Mouse (Mus musculus) liver, embryonic 14.5 days (tissue): ENCODE results near the gene Gorasp2. TPM values are rescaled to one million over a fixed set of nuclear protein-coding genes. Genes with fewer than 3 reads are reported as not detected.

Source experiments
- ATAC-seq: fragments of 200-750 bp; cut with Nextera tagmentation; 2 replicates; pipeline ENCODE4 v1.8.0; 2017; ENCODE audit warnings: moderate number of reproducible peaks, mild to moderate bottlenecking, moderate library complexity; ENCODE audit not compliant: insufficient read depth
- DNase-seq, 3 experiments: peaks; one replicate each; pipeline ENCODE4 v3.0.0-alpha.2; 2012 to 2013; ENCODE audit warnings: low read depth in 3 of 3, low spot score in 3 of 3
- H3K27ac ChIP-seq: fragments of 300-500 bp; sonication (generic); 2 replicates; pipeline ENCODE4 v1.5.1; 2014; ENCODE audit warnings: moderate library complexity, mild to moderate bottlenecking, control low read depth, inconsistent platforms
- H3K27me3 ChIP-seq: fragments of 300-500 bp; sonication (generic); 2 replicates; pipeline ENCODE4 v1.6.1; 2014; ENCODE audit warnings: mild to moderate bottlenecking, low read length, moderate library complexity; ENCODE audit not compliant: control insufficient read depth, insufficient read depth
- H3K36me3 ChIP-seq: fragments of 300-500 bp; sonication (generic); replicated peaks from 2 replicates; pipeline ENCODE4 v1.6.1; 2014; ENCODE audit warnings: low read depth; ENCODE audit not compliant: control insufficient read depth, insufficient read depth
- H3K4me1 ChIP-seq, 2 experiments: fragments of 200-500 bp in 1 of 2; fragments of 300-500 bp in 1 of 2; sonication (generic) in 1 of 2; replicated peaks; 2 replicates each; pipeline ENCODE4 v1.6.1; 2012 to 2014; ENCODE audit warnings: antibody characterized with exemption in 1 of 2, inconsistent platforms in 1 of 2, low read length in 1 of 2; ENCODE audit not compliant: control insufficient read depth in 2 of 2, insufficient read depth in 2 of 2
- H3K4me2 ChIP-seq: fragments of 300-500 bp; sonication (generic); 2 replicates; pipeline ENCODE4 v1.6.1; 2014; ENCODE audit warnings: low read depth, mild to moderate bottlenecking, control low read depth, moderate library complexity
- H3K4me3 ChIP-seq, 2 experiments: fragments of 200-500 bp in 1 of 2; fragments of 300-500 bp in 1 of 2; sonication (generic) in 1 of 2; 2 replicates each; pipeline ENCODE4 v1.5.1; 2012 to 2014; ENCODE audit warnings: low read depth in 2 of 2, low read length in 2 of 2, mild to moderate bottlenecking in 2 of 2, control low read depth in 1 of 2, inconsistent platforms in 1 of 2, moderate library complexity in 1 of 2; ENCODE audit not compliant: insufficient read depth in 1 of 2
- H3K9ac ChIP-seq: fragments of 300-500 bp; sonication (generic); replicated peaks from 2 replicates; pipeline ENCODE4 v1.6.1; 2014; ENCODE audit warnings: mild to moderate bottlenecking, control low read depth, moderate library complexity
- H3K9me3 ChIP-seq: fragments of 300-500 bp; sonication (generic); 2 replicates; pipeline ENCODE4 v1.6.1; 2016; ENCODE audit warnings: low read length, mixed read lengths; ENCODE audit not compliant: control insufficient read depth
- CTCF ChIP-seq: IDR thresholded peaks from 2 replicates; pipeline ENCODE4 v1.5.1; 2016; ENCODE audit warnings: antibody characterized with exemption, low read depth, control low read depth
- EP300 ChIP-seq: IDR thresholded peaks from 2 replicates; pipeline ENCODE4 v1.6.1; 2016; ENCODE audit warnings: antibody characterized with exemption, low read depth
- WGBS: fragments of 180-500 bp; shearing (Covaris S2); extraction: QIAGEN DNeasy Blood & Tissue Kit; methylation state at CpG from one replicate; pipeline ENCODE4 v1.1.7; 2014; ENCODE audit not compliant: insufficient replicate concordance; 5-methylcytosine and 5-hydroxymethylcytosine counted together
- polyA plus RNA-seq, 2 experiments: library from polyadenylated mRNA; depleted of rRNA in 1 of 2; stranded (reverse) in 1 of 2; unstranded in 1 of 2; fragments of >200 nt; fragmentation: Nextera tagmentation in 1 of 2; extraction: Ambion mirVana in 1 of 2; gene quantifications; 2 replicates each; pipeline versions ENCODE4 v1.2.1 to v1.2.3; 2012 to 2014

Gorasp2 gene
- polyA plus RNA-seq, 2 experiments, result 24.5 to 50.5 TPM

DNA sequence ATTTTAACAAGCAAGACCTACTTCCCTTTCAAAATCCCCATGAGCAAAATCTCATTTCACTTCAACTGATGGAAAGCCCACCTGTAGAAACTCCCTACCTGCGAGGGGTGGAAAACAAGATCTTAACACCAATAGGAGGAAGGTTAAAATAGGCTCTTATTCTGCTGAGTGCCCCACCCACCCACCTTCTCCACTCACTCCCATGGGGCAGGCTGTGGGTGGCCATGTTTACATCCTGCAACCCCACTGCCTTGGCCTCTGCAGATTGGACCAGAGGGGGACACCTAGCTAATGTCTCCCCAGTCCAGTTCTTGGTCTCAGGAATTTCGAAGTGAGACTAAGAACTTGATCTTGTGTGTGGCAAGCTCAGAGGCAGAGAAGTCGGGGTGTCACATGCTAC, 31.5 kb upstream of the Gorasp2 start:
- Histone ChIP-seq H3K9ac (no peak overlapping the region), H3K4me3 (no peak overlapping the region), H3K36me3 (no peaks in the 10 kb centered on the region), H3K27ac (no peak overlapping the region), H3K4me2 (no peak overlapping the region), H3K27me3 (no peaks in the 10 kb centered on the region), H3K4me1 (no peaks in the 10 kb centered on the region), H3K9me3 (no peaks in the 10 kb centered on the region)
- TF ChIP-seq EP300 (no peak), CTCF (no peak)
- DNase-seq, result no peak
- ATAC-seq, result no peak
- WGBS, result 43% methylated on average over 3 of the region's 3 CpGs

DNA sequence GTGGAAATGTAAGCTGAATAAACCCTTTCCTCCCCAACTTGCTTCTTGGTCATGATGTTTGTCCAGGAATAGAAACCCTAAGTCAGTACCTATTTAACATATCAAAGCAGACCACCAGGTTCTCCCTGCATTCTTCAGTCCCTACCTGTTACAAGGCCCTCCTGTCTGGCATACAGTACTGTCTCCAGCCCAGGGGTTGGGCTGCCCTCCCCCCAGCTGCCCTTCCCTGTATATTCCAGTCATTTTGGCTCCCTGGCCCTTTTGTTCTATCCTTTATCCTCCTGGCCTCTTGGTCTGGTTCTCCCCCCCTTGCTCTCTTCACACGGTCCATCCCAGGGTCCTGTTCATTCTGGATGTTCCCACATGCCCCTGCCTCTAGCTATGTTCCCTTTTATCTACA, 30.1 kb upstream of the Gorasp2 start:
- H3K36me3 ChIP-seq, result no peaks in the 10 kb centered on the region
- no peaks in the 10 kb centered on the region for H3K9me3 ChIP-seq
- H3K9ac ChIP-seq, result no peak overlapping the region
- WGBS, result 60% methylated on average over 1 of the region's 1 CpGs
- no peak overlapping the region for H3K27ac ChIP-seq
- H3K4me3 ChIP-seq, result no peak overlapping the region
- ATAC-seq (no peak), DNase-seq (no peak)
- H3K27me3 ChIP-seq, result no peaks in the 10 kb centered on the region
- H3K4me2 ChIP-seq, result no peak overlapping the region
- TF ChIP-seq EP300 (no peak), CTCF (no peak)
- no peaks in the 10 kb centered on the region for H3K4me1 ChIP-seq

- Histone ChIP-seq H3K9me3 (no peaks in the 10 kb centered on the region), H3K4me3 (no peak overlapping the region), H3K4me2 (no peak overlapping the region), H3K36me3 (no peaks in the 10 kb centered on the region), H3K4me1 (no peaks in the 10 kb centered on the region), H3K9ac (no peak overlapping the region), H3K27me3 (no peaks in the 10 kb centered on the region), H3K27ac (no peak overlapping the region)
- DNase-seq (no peak), ATAC-seq (no peak)
- 52% methylated on average over 1 of the region's 1 CpGs for WGBS
- TF ChIP-seq EP300 (no peak), CTCF (no peak)
Measured at GRCm38 (mm10) chr2:70632412-70632811, 29.0 kb upstream of the Gorasp2 start.

DNA sequence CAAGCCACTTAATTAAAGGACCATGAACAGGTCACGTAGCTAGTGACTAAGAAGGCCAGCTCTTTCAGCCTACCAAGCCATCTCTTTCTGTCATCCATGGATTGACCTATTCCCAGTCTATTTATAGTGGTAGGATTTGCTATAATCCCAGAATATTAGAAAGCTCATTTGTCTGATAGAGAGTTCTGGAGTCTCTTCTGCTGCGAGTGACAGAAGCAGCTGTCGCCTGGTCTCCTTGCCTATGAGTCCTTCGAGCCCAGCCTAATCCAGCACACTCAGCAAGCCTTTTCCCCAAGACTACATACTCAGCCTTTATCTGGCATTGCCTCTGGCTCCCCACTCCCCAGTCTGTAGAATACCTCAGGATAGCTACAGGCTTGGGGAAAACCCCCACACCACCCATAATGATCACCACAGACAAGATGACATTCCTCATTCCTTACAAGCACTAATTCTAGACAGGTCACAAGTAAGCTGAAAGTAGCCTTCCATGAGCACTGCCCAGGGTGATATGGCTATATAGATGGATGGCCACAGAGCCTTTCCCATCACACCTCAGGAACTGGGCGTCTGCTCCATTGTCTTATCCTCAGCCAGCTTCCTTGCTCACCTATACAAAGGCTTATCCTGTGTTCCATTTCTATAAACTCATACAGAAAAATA, 27.2 kb upstream of the Gorasp2 start:
- H3K36me3 ChIP-seq, result no peaks in the 10 kb centered on the region
- no peak for DNase-seq
- 62% methylated on average over 5 of the region's 5 CpGs for WGBS

GRCm38 (mm10) chr2:70640968-70641367, 20.4 kb upstream of the Gorasp2 start:
- Histone ChIP-seq H3K4me1 (no peaks in the 10 kb centered on the region), H3K27ac (no peak overlapping the region), H3K4me2 (no peak overlapping the region), H3K9ac (no peak overlapping the region), H3K36me3 (no peaks in the 10 kb centered on the region), H3K4me3 (no peak overlapping the region), H3K27me3 (no peaks in the 10 kb centered on the region), H3K9me3 (no peaks in the 10 kb centered on the region)
- no peak for DNase-seq
- peak; percentile 4; the same call in 1 of the 2 replicates for TF ChIP-seq CTCF
- TF ChIP-seq EP300, result no peak
- no peak for ATAC-seq

More for the DNA sequence above, 27.2 kb upstream of the Gorasp2 start:
- Histone ChIP-seq H3K4me3 (no peak overlapping the region), H3K27me3 (no peaks in the 10 kb centered on the region), H3K4me2 (no peak overlapping the region), H3K9me3 (no peaks in the 10 kb centered on the region), H3K9ac (no peak overlapping the region), H3K27ac (no peak overlapping the region), H3K4me1 (no peaks in the 10 kb centered on the region)
- no peak for ATAC-seq
- TF ChIP-seq EP300 (no peak), CTCF (no peak)
